Comparison of ENCODE assay signal across 13 mouse cellular contexts in genomic region chr3:147853346-147853745, GRCm38 (mm10).
DNase-seq lines count a peak whose midpoint lies in the region; ATAC-seq and TF ChIP-seq lines count a peak whose summit lies in the region.
"Had no signal": no experiment of that assay in that cellular context is flagged by ENCODE, and none has a peak within 500 bp of the region (broad histone marks: within the 10 kb centered on the region; RNA-seq: fewer than 3 reads in every experiment).

No protein-coding gene starts in this region.

- no peak for TF ChIP-seq POLR2A in liver, adult 2 months (IDR thresholded peaks at IDR 0.05; ENCODE audit: extremely low read depth, insufficient read depth, low read length)

- ATAC-seq in liver, embryonic 12.5 days = no peak
- no peak for ATAC-seq in megakaryocyte progenitor cell, adult 5-6 weeks (replicated peaks; ENCODE audit: poor library complexity)
- no peak for ATAC-seq in erythroid progenitor cell, adult 5-6 weeks (replicated peaks; ENCODE audit: low FRiP score, poor library complexity, severe bottlenecking)

- no peak for TF ChIP-seq CTCF in liver, adult 2 months (IDR thresholded peaks at IDR 0.05; ENCODE audit: low read depth, low read length)

- no peak overlapping the region for H3K27ac ChIP-seq in liver, adult 2 months (replicated peaks; ENCODE audit: insufficient read depth, low read depth, low read length)
- no peak overlapping the region for H3K27ac ChIP-seq in liver, embryonic 12.5 days
- H3K27ac ChIP-seq: limb, embryonic 15.5 days had no signal

- no peak overlapping the region for H3K9ac ChIP-seq in liver, adult 2 months (ENCODE audit: low read depth, low read length)
- H3K9ac ChIP-seq in liver, embryonic 12.5 days = no peak overlapping the region
- H3K9ac ChIP-seq: limb, embryonic 15.5 days had no signal

- H3K79me2 ChIP-seq in liver, adult 2 months (ENCODE audit: control insufficient read depth, insufficient read depth, low read length) = no peaks in the 10 kb centered on the region

- H3K4me2 ChIP-seq in liver, embryonic 12.5 days = no peak overlapping the region
- H3K4me2 ChIP-seq: limb, embryonic 15.5 days had no signal

- DNase-seq in heart, adult 18-20 months = peak; percentile 2
- DNase-seq in heart, adult 9 months (ENCODE audit: low spot score in 2 of 2) = no peak
- peak; percentile 4 for DNase-seq in liver, adult 2 months (ENCODE audit: extremely low read depth, low read depth, low spot score)
- peak; percentile 81 for DNase-seq in adrenal gland, adult 8-10 months
- peak; percentile 38 for DNase-seq in heart, postnatal 4 days
- DNase-seq: cerebellum, postnatal 36 days; kidney, adult 18-20 months; right cerebral cortex, postnatal 25 days; thymus, adult 18-20 months had no signal

- WGBS in liver, adult 2 months = 52% methylated on average over 4 of the region's 4 CpGs
- 57% methylated on average over 4 of the region's 4 CpGs for WGBS in liver, embryonic 12.5 days (ENCODE audit: insufficient replicate concordance)

- no peaks in the 10 kb centered on the region for H3K27me3 ChIP-seq in liver, adult 2 months (ENCODE audit: control insufficient read depth, insufficient read depth, low read length)
- H3K27me3 ChIP-seq in liver, embryonic 12.5 days (replicated peaks) = no peaks in the 10 kb centered on the region
- H3K27me3 ChIP-seq: limb, embryonic 15.5 days had no signal

- H3K4me1 ChIP-seq in liver, adult 2 months (ENCODE audit: control insufficient read depth, insufficient read depth, low read length) = no peaks in the 10 kb centered on the region
- H3K4me1 ChIP-seq in liver, embryonic 12.5 days = no peaks in the 10 kb centered on the region

- no peak overlapping the region for H3K4me3 ChIP-seq in liver, adult 2 months (ENCODE audit: insufficient read depth, low read depth, low read length)
- no peak overlapping the region for H3K4me3 ChIP-seq in liver, embryonic 12.5 days
- H3K4me3 ChIP-seq: limb, embryonic 15.5 days had no signal

- H3K36me3 ChIP-seq in liver, adult 2 months (ENCODE audit: control insufficient read depth, insufficient read depth, low read length) = no peaks in the 10 kb centered on the region
- no peaks in the 10 kb centered on the region for H3K36me3 ChIP-seq in liver, embryonic 12.5 days
- H3K36me3 ChIP-seq: limb, embryonic 15.5 days had no signal

- H3K9me3 ChIP-seq in liver, embryonic 12.5 days (replicated peaks) = no peaks in the 10 kb centered on the region
- H3K9me3 ChIP-seq: limb, embryonic 15.5 days had no signal

Comparison
In these comparisons a context has a peak if more than half of its experiments do, and no peak if none do; other contexts are left out.
1. DNase-seq: peak in heart, adult 18-20 months (2 of 2), liver, adult 2 months (single experiment), adrenal gland, adult 8-10 months (single experiment) and heart, postnatal 4 days (single experiment); none in heart, adult 9 months (0 of 2).